Mouse (Mus musculus): ENCODE data around the gene Nbeal1.

DNA sequence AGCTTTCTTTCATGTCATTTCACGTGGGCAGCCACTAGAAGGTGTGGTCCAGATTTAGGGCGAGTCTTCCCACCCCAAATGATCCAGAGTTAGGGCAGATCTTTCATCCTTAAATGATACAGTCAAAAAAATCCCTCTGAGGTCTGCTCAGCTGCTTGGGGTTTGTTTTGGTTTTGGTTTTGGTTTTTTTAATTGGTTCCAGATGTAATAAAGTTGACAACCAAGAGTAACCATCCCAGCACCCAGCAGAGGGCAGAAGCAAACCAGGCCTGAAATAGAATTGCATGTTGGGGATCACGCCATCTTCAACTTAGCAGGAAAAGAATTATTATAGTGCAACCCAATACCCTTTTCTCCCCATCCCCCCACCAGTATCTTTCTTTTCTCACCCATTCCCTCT is 22.0 kb upstream of the Nbeal1 start:
- TF ChIP-seq MAX (IDR thresholded peaks at IDR 0.05; ENCODE audit: low read depth), result no peak
- TF ChIP-seq CEBPB (IDR thresholded peaks at IDR 0.05; ENCODE audit: insufficient read depth, poor library complexity, severe bottlenecking), result no peak
- TF ChIP-seq POLR2A (IDR thresholded peaks at IDR 0.05; ENCODE audit: insufficient read length, low read depth), result no peak

Data from myocyte (in vitro differentiated cells).